Mouse (Mus musculus): ENCODE results near the gene Slc25a47. TPM values are rescaled to one million over a fixed set of nuclear protein-coding genes. Genes with fewer than 3 reads are reported as not detected.
"Not testable (repeated sequence)": the region's sequence is repeated elsewhere in the genome, so short reads cannot be mapped to it uniquely, and the experiment has no call there.

Gene Slc25a47
- total RNA-seq, 4 experiments from 2014 or later, result 9.4 to 11.4 (median 10.4) TPM

GRCm38 (mm10) chr12:108826282-108826957 lies 9.4 kb upstream of the Slc25a47 start:
- DNase-seq (ENCODE audit: low spot score in 2 of 2), result no peak

- DNase-seq (ENCODE audit: low spot score in 2 of 2), result no peak
Observed at GRCm38 (mm10) chr12:108826958-108827535, 8.8 kb upstream of the Slc25a47 start.

DNA sequence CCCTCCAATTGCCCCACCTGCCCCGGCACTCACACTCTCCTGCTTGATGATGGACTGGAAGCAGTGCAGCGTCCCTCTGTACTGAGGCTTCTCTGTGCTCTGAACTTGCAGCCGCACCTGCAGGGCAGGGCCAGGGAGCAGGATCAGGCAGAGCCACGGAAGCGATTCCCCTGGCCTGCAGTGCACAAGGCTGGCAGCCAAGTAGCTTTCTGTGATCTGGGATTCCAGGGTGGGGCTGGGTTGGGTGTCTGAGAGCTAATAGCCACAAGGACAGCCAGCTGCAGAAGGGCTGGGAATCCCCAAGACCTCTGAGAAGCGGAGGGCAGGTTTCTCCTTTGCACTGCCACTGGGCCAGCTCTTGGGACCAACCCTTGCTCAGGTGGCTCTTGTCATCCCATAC lies 8.2 kb upstream of the Slc25a47 start:
- DNase-seq (ENCODE audit: low spot score in 2 of 2), result no peak

GRCm38 (mm10) chr12:108829636-108830035 lies 6.2 kb upstream of the Slc25a47 start:
- DNase-seq (ENCODE audit: low spot score in 2 of 2), result no peak

DNA sequence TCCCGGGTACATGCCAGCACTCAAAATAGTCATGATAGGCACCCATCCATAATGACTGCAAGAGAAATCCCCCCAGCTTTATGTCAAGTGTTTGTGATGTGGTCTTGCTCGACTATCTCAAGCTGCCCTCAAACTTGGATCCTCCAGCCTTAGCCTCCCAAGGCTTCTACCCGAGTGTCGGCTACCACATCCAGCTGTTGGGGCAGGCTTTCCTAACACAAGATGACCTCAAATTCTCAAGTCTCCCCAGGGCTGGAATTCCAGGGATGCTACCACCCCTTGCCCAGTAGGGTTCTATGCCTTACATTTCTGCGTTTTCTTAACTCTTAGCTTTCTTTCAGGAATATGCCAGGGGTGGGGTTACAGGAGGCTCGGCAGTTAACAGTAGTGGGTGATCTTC lies 5.5 kb upstream of the Slc25a47 start:
- DNase-seq (ENCODE audit: low spot score in 2 of 2), result no peak

- no peak for DNase-seq (ENCODE audit: low spot score in 2 of 2)
Observed at GRCm38 (mm10) chr12:108831966-108832643, 3.7 kb upstream of the Slc25a47 start.

- DNase-seq (ENCODE audit: low spot score in 2 of 2), result no peak
Observed at GRCm38 (mm10) chr12:108832851-108833250, 3.0 kb upstream of the Slc25a47 start.

DNA sequence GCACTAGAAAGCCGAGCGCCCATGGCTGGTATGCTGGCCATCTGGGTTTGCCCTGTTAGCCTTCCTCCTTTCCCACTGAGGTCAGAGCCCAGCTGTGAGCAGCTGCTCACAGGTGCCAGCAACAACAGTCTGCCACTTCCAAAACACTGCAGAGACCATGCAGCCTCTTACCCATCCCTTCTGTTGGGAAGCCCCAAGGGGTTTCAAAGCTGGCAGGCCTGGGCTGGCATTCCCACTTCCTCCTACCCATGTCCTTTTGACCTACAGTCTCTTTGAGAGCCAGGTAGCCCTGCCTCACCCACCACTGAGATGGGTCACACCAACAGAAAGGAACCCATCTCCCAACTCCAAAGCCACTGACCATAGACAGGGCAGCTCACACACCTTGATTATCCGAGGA lies 2.4 kb upstream of the Slc25a47 start:
- no peak for DNase-seq (ENCODE audit: low spot score in 2 of 2)

DNA sequence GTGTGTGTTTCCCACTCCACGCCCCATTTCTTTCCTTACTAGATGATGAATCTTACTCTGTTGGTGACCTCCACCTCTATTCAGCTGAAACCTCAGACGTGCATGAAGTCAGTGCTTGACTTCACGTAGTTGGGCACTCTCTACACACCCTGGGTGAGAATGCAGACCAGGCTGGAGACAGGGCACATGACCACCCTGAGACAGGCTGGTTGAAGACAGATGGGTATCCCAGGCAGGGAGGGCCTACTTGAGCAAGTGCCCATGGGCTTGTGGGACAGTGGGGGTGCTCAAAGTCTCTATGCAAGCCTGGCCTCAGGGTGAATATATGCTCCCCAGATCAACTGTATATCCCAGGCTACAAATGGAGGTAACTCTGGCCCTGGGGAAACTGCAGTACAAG lies 1.5 kb upstream of the Slc25a47 start:
- DNase-seq (ENCODE audit: low spot score in 2 of 2), result no peak

GRCm38 (mm10) chr12:108834786-108835185 lies 1.1 kb upstream of the Slc25a47 start:
- DNase-seq (ENCODE audit: low spot score in 2 of 2), result no peak

- peak in 1 of 2 experiments; percentile 29 for DNase-seq (ENCODE audit: low spot score in 2 of 2)
Observed at GRCm38 (mm10) chr12:108835208-108835839, 522 bp upstream of the Slc25a47 start.

GRCm38 (mm10) chr12:108836722-108837121 lies 876 bp downstream of the Slc25a47 start:
- DNase-seq (ENCODE audit: low spot score in 2 of 2), result no peak

DNA sequence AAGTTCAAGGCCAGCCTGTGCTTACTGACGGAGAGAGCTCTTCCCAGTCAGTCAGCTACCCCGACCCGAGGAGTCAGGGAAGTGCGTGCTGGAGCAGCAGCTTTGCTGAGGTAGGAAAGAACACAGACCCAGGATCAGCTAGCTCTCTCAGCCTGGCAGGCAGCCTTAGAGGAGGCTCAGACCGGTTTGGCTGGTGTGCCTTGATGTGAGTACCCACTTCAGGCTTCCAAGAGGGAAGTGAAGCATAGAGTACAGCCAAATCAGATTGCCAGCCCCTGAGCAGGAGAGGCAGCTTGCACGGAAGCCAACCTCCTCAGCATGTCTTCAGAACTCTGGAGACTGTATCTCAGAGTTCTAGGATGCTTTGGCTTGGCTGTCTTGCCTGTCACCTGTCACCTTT lies 5.3 kb downstream of the Slc25a47 start:
- DNase-seq (ENCODE audit: low spot score in 2 of 2), result no peak

DNA sequence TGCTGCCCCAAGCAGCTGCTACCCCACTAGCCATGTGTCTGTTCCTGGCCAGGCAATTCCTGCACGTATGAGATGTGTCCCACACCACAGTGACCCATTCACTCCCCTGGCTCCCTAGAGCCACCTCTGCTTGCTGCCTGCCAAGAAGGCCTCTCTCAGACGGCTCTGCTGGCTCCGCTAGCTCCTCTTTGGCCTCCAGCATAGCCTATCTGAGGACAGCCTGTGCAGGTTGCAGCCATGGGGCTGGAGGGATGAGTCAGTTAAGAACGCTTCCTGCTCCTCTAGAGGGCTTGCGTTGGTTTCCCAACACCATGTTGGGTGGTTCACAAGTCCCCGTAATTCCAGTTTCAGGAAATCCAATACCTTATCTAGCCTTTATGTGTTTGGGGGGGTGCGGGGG lies 6.8 kb downstream of the Slc25a47 start:
- DNase-seq (ENCODE audit: low spot score in 2 of 2), result no peak

DNA sequence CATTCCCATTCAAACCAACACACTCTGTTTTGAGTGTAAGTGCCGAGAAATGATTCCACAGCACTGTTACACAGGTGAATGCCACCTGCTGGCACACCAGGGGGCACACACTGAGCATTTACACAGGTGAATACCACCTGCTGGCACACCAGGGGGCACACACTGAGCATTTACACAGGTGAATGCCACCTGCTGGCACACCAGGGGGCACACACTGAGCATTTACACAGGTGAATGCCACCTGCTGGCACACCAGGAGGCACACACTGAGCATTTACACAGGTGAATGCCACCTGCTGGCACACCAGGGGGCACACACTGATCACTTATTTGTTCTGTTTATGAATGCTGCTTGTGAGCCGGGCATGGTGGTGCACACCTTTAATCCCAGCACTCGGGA lies 12.2 kb downstream of the Slc25a47 start:
- not testable (repeated sequence) for DNase-seq (ENCODE audit: low spot score in 2 of 2)

- no peak for DNase-seq (ENCODE audit: low spot score in 2 of 2)
Observed at GRCm38 (mm10) chr12:108849488-108850022, 13.7 kb downstream of the Slc25a47 start.

- no peak for DNase-seq (ENCODE audit: low spot score in 2 of 2)
Observed at GRCm38 (mm10) chr12:108850129-108850528, 14.3 kb downstream of the Slc25a47 start.

DNA sequence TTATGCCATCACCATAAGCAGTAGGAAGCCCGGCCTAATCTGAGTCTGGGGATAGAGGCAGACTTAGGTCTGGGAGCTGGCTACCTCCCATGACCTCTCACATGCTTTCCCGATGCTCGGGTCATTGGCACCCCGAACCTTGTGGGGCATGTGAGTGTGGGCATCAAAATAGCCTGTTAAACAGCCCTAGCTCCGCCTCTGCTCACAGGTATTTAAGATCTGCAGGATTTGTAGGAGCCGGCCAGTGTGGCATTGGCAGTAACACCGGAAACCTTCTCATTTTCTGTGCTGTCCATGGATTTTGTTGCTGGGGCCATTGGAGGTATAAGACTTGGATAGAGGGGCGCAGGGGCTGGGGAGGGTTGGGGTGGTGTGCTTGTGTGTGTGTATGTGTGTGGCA lies 15.0 kb downstream of the Slc25a47 start:
- no peak for DNase-seq (ENCODE audit: low spot score in 2 of 2)

DNA sequence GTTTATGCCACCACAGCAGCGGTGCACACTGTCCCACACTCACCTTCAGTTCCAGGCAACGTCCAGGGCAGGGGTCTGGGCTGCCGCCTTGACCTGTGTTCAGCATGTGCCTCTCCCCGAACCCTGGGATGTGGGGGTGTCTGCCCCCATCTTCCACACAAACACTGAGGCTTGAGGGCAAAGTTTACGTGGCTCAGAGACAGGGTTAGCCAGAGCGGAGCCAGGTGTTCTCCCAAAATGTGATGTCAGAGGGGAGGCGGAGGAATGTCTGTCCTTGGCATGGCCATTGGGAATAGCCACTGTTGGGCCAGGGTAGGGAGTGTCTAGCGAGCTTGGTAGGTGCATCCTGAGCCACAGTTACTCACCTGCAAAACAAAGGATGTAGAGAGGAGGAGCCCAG lies 17.0 kb downstream of the Slc25a47 start:
- no peak for DNase-seq (ENCODE audit: low spot score in 2 of 2)

GRCm38 (mm10) chr12:108855081-108855480 lies 19.2 kb downstream of the Slc25a47 start:
- no peak for DNase-seq (ENCODE audit: low spot score in 2 of 2)

- no peak for DNase-seq (ENCODE audit: low spot score in 2 of 2)
Observed at GRCm38 (mm10) chr12:108856186-108856585, 20.3 kb downstream of the Slc25a47 start.

GRCm38 (mm10) chr12:108857109-108857508 lies 21.3 kb downstream of the Slc25a47 start:
- no peak for DNase-seq (ENCODE audit: low spot score in 2 of 2)
